Mouse (Mus musculus): ENCODE measurements around the gene Pnrc1. TPM values are rescaled to one million over a fixed set of nuclear protein-coding genes. Genes with fewer than 3 reads are reported as not detected.

Gene Pnrc1
- polyA plus RNA-seq, 1 experiment from 2014 or later: 46.1 TPM

GRCm38 (mm10) chr4:33243016-33243758, 46.8 kb downstream of the Pnrc1 start:
- Histone ChIP-seq H3K27ac (replicated peaks) (no peak overlapping the region), H3K36me3 (peaks cover 33% of the 10 kb centered on the region), H3K9me3 (replicated peaks) (no peaks in the 10 kb centered on the region), H3K4me3 (replicated peaks) (no peak overlapping the region), H3K4me1 (peaks cover 12% of the 10 kb centered on the region), H3K9ac (replicated peaks) (no peak overlapping the region), H3K27me3 (replicated peaks) (no peaks in the 10 kb centered on the region), H3K4me2 (no peak overlapping the region)
- no peak for ATAC-seq (ENCODE audit: low FRiP score)
- WGBS: 78% methylated on average over 12 of the region's 12 CpGs

- WGBS: 66% methylated on average over 5 of the region's 5 CpGs
- peaks cover 33% of the 10 kb centered on the region for H3K36me3 ChIP-seq
Observed at GRCm38 (mm10) chr4:33242536-33242935, 47.4 kb downstream of the Pnrc1 start.

GRCm38 (mm10) chr4:33230881-33231280, 59.1 kb downstream of the Pnrc1 start:
- 91% methylated on average over 18 of the region's 18 CpGs for WGBS
- no peak overlapping the region for H3K4me3 ChIP-seq (replicated peaks)
- ATAC-seq (ENCODE audit: low FRiP score): no peak
- no peak overlapping the region for H3K27ac ChIP-seq (replicated peaks)
- H3K4me2 ChIP-seq: no peak overlapping the region
- H3K9me3 ChIP-seq (replicated peaks): no peaks in the 10 kb centered on the region
- no peaks in the 10 kb centered on the region for H3K4me1 ChIP-seq
- no peak overlapping the region for H3K9ac ChIP-seq (replicated peaks)
- no peaks in the 10 kb centered on the region for H3K27me3 ChIP-seq (replicated peaks)
- H3K36me3 ChIP-seq: peaks cover 27% of the 10 kb centered on the region

More at GRCm38 (mm10) chr4:33242536-33242935, 47.4 kb downstream of the Pnrc1 start:
- H3K4me1 ChIP-seq: peaks cover 12% of the 10 kb centered on the region
- H3K4me3 ChIP-seq (replicated peaks): no peak overlapping the region
- H3K4me2 ChIP-seq: no peak overlapping the region
- H3K9ac ChIP-seq (replicated peaks): no peak overlapping the region
- H3K27ac ChIP-seq (replicated peaks): no peak overlapping the region
- no peaks in the 10 kb centered on the region for H3K9me3 ChIP-seq (replicated peaks)
- no peak for ATAC-seq (ENCODE audit: low FRiP score)
- no peaks in the 10 kb centered on the region for H3K27me3 ChIP-seq (replicated peaks)

GRCm38 (mm10) chr4:33229639-33230038, 60.3 kb downstream of the Pnrc1 start:
- Histone ChIP-seq H3K4me3 (replicated peaks) (no peak overlapping the region), H3K4me2 (no peak overlapping the region), H3K9me3 (replicated peaks) (no peaks in the 10 kb centered on the region), H3K4me1 (no peaks in the 10 kb centered on the region), H3K27me3 (replicated peaks) (no peaks in the 10 kb centered on the region), H3K27ac (replicated peaks) (no peak overlapping the region), H3K36me3 (peaks cover 30% of the 10 kb centered on the region), H3K9ac (replicated peaks) (no peak overlapping the region)
- 53% methylated on average over 4 of the region's 4 CpGs for WGBS
- no peak for ATAC-seq (ENCODE audit: low FRiP score)

GRCm38 (mm10) chr4:33227164-33227563, 62.8 kb downstream of the Pnrc1 start:
- Histone ChIP-seq H3K4me1 (no peaks in the 10 kb centered on the region), H3K9ac (replicated peaks) (no peak overlapping the region), H3K4me2 (no peak overlapping the region), H3K4me3 (replicated peaks) (no peak overlapping the region), H3K9me3 (replicated peaks) (no peaks in the 10 kb centered on the region), H3K27me3 (replicated peaks) (no peaks in the 10 kb centered on the region), H3K27ac (replicated peaks) (no peak overlapping the region), H3K36me3 (peaks cover 30% of the 10 kb centered on the region)
- WGBS: 91% methylated on average over 7 of the region's 7 CpGs
- no peak for ATAC-seq (ENCODE audit: low FRiP score)

- no peak for ATAC-seq (ENCODE audit: low FRiP score)
- H3K27me3 ChIP-seq (replicated peaks): no peaks in the 10 kb centered on the region
- no peaks in the 10 kb centered on the region for H3K9me3 ChIP-seq (replicated peaks)
- H3K9ac ChIP-seq (replicated peaks): no peak overlapping the region
- peaks cover 14% of the 10 kb centered on the region for H3K36me3 ChIP-seq
- H3K4me1 ChIP-seq: peaks cover 4% of the 10 kb centered on the region; the same call in 1 of the 2 replicates
- H3K4me2 ChIP-seq: no peak overlapping the region
- WGBS: 75% methylated on average over 7 of the region's 7 CpGs
- H3K27ac ChIP-seq (replicated peaks): no peak overlapping the region
- H3K4me3 ChIP-seq (replicated peaks): no peak overlapping the region
Observed at GRCm38 (mm10) chr4:33224003-33224675, 65.8 kb downstream of the Pnrc1 start.

GRCm38 (mm10) chr4:33221847-33222246, 68.1 kb downstream of the Pnrc1 start:
- no peak for ATAC-seq (ENCODE audit: low FRiP score)
- Histone ChIP-seq H3K4me3 (replicated peaks) (no peak overlapping the region), H3K4me2 (no peak overlapping the region), H3K27ac (replicated peaks) (no peak overlapping the region), H3K9me3 (replicated peaks) (no peaks in the 10 kb centered on the region), H3K4me1 (peaks cover 4% of the 10 kb centered on the region; the same call in 1 of the 2 replicates), H3K9ac (replicated peaks) (no peak overlapping the region), H3K36me3 (peaks cover 9% of the 10 kb centered on the region), H3K27me3 (replicated peaks) (no peaks in the 10 kb centered on the region)
- WGBS: 33% methylated on average over 1 of the region's 1 CpGs

- Histone ChIP-seq H3K4me2 (peak within 1 kb of the TSS; percentile 90), H3K27me3 (replicated peaks) (0 out of 2 replicates have a peak, but pooled peaks cover 6% of the 10 kb centered on the region), H3K27ac (replicated peaks) (peak within 1 kb of the TSS; percentile 94), H3K4me1 (peaks cover 21% of the 10 kb centered on the region), H3K9ac (replicated peaks) (peak within 1 kb of the TSS; percentile 96), H3K9me3 (replicated peaks) (no peaks in the 10 kb centered on the region), H3K36me3 (no peaks in the 10 kb centered on the region), H3K4me3 (replicated peaks) (peak within 1 kb of the TSS; percentile 81)
- 2% methylated on average over 55 of the region's 65 CpGs for WGBS
- peak; percentile 94 for ATAC-seq (ENCODE audit: low FRiP score)
Observed at GRCm38 (mm10) chr4:33208881-33209841, 80.8 kb downstream of the Pnrc1 start, which contains the start of gene Srsf12. Srsf12 (plus strand) TSS chr4:33208991.

GRCm38 (mm10) chr4:33207551-33207950, 82.4 kb downstream of the Pnrc1 start:
- peaks cover 21% of the 10 kb centered on the region for H3K4me1 ChIP-seq
- H3K9ac ChIP-seq (replicated peaks): no peak overlapping the region
- H3K9me3 ChIP-seq (replicated peaks): no peaks in the 10 kb centered on the region
- H3K4me2 ChIP-seq: no peak overlapping the region
- no peak overlapping the region for H3K4me3 ChIP-seq (replicated peaks)
- ATAC-seq (ENCODE audit: low FRiP score): no peak
- WGBS: 66% methylated on average over 2 of the region's 2 CpGs
- 0 out of 2 replicates have a peak, but pooled peaks cover 6% of the 10 kb centered on the region for H3K27me3 ChIP-seq (replicated peaks)
- no peaks in the 10 kb centered on the region for H3K36me3 ChIP-seq
- no peak overlapping the region for H3K27ac ChIP-seq (replicated peaks)

GRCm38 (mm10) chr4:33204682-33205081, 85.3 kb downstream of the Pnrc1 start:
- Histone ChIP-seq H3K4me2 (no peak overlapping the region), H3K4me3 (replicated peaks) (no peak overlapping the region), H3K9ac (replicated peaks) (no peak overlapping the region), H3K9me3 (replicated peaks) (no peaks in the 10 kb centered on the region), H3K27me3 (replicated peaks) (0 out of 2 replicates have a peak, but pooled peaks cover 6% of the 10 kb centered on the region), H3K4me1 (peaks cover 13% of the 10 kb centered on the region), H3K27ac (replicated peaks) (no peak overlapping the region), H3K36me3 (no peaks in the 10 kb centered on the region)
- ATAC-seq (ENCODE audit: low FRiP score): no peak
- 2% methylated on average over 4 of the region's 4 CpGs for WGBS

GRCm38 (mm10) chr4:33198117-33198516, 91.8 kb downstream of the Pnrc1 start:
- Histone ChIP-seq H3K9ac (replicated peaks) (no peak overlapping the region), H3K27ac (replicated peaks) (no peak overlapping the region), H3K27me3 (replicated peaks) (no peaks in the 10 kb centered on the region), H3K4me1 (no peaks in the 10 kb centered on the region), H3K4me2 (no peak overlapping the region), H3K4me3 (replicated peaks) (no peak overlapping the region), H3K36me3 (no peaks in the 10 kb centered on the region), H3K9me3 (replicated peaks) (no peaks in the 10 kb centered on the region)
- ATAC-seq (ENCODE audit: low FRiP score): no peak
- WGBS: 3% methylated on average over 2 of the region's 2 CpGs
